Mouse (Mus musculus): ENCODE measurements at regions not wholly inside any gene's neighbourhood (a gene's known extent, or its start where the extent isn't known, plus 50 kb on each side); places are given as distances from the start of the nearest gene placed in this dataset.

GRCm38 (mm10) chr13:14898495-14898894 lies 268.5 kb downstream of the AW209491 start:
- DNase-seq (ENCODE audit: low spot score), result no peak

- DNase-seq (ENCODE audit: low spot score), result no peak
These were observed 300.3 kb downstream of the AW209491 start for GRCm38 (mm10) chr13:14930137-14930785.

GRCm38 (mm10) chr13:14966187-14966726 lies 336.3 kb downstream of the AW209491 start:
- no peak for DNase-seq (ENCODE audit: low spot score)

- DNase-seq (ENCODE audit: low spot score), result no peak
These were observed 372.7 kb downstream of the AW209491 start for GRCm38 (mm10) chr13:15002700-15003099.

- DNase-seq (ENCODE audit: low spot score), result no peak
These were observed 381.7 kb downstream of the AW209491 start for GRCm38 (mm10) chr13:15011638-15012037.

GRCm38 (mm10) chr13:15018811-15019745 lies 389.1 kb downstream of the AW209491 start:
- no peak for DNase-seq (ENCODE audit: low spot score)

- no peak for DNase-seq (ENCODE audit: low spot score)
These were observed 396.6 kb downstream of the AW209491 start for GRCm38 (mm10) chr13:15026601-15027000.

GRCm38 (mm10) chr13:15052667-15053375 lies 410.2 kb upstream of the Gli3 start:
- no peak for DNase-seq (ENCODE audit: low spot score)

- DNase-seq (ENCODE audit: low spot score), result no peak
These were observed 408.3 kb upstream of the Gli3 start for GRCm38 (mm10) chr13:15054705-15055104.

GRCm38 (mm10) chr13:15078635-15079094 lies 384.4 kb upstream of the Gli3 start:
- no peak for DNase-seq (ENCODE audit: low spot score)

GRCm38 (mm10) chr13:15079148-15079547 lies 383.9 kb upstream of the Gli3 start:
- no peak for DNase-seq (ENCODE audit: low spot score)

GRCm38 (mm10) chr13:15082255-15082932 lies 380.6 kb upstream of the Gli3 start:
- no peak for DNase-seq (ENCODE audit: low spot score)

- no peak for DNase-seq (ENCODE audit: low spot score)
These were observed 368.2 kb upstream of the Gli3 start for GRCm38 (mm10) chr13:15094836-15095235.

GRCm38 (mm10) chr13:15107753-15108305 lies 355.2 kb upstream of the Gli3 start:
- no peak for DNase-seq (ENCODE audit: low spot score)

- DNase-seq (ENCODE audit: low spot score), result no peak
These were observed 349.7 kb upstream of the Gli3 start for GRCm38 (mm10) chr13:15113383-15113782.

GRCm38 (mm10) chr13:15130249-15130648 lies 332.8 kb upstream of the Gli3 start:
- peak; percentile 6 for DNase-seq (ENCODE audit: low spot score)

GRCm38 (mm10) chr13:15146167-15146566 lies 316.9 kb upstream of the Gli3 start:
- no peak for DNase-seq (ENCODE audit: low spot score)

GRCm38 (mm10) chr13:15180898-15181297 lies 282.1 kb upstream of the Gli3 start:
- DNase-seq (ENCODE audit: low spot score), result no peak

GRCm38 (mm10) chr13:15211635-15212352 lies 251.2 kb upstream of the Gli3 start:
- no peak for DNase-seq (ENCODE audit: low spot score)

- DNase-seq (ENCODE audit: low spot score), result no peak
These were observed 250.6 kb upstream of the Gli3 start for GRCm38 (mm10) chr13:15212353-15212850.

All from layer of hippocampus, adult 9-10 months (tissue).